Mouse (Mus musculus) T-helper 2 cell (primary cell): ENCODE results near the gene Cdc73.
"Not testable (repeated sequence)": the region's sequence is repeated elsewhere in the genome, so short reads cannot be mapped to it uniquely, and the experiment has no call there.

Source experiments
- in situ Hi-C: fragments of 300-600 bp; cut with MboI, MseI; formaldehyde crosslinking; loops from one replicate; pipeline ENCODE4 v1.15.1; 2025; ENCODE audit warnings: high pct_unique_total_duplicates

Cdc73 gene

DNA sequence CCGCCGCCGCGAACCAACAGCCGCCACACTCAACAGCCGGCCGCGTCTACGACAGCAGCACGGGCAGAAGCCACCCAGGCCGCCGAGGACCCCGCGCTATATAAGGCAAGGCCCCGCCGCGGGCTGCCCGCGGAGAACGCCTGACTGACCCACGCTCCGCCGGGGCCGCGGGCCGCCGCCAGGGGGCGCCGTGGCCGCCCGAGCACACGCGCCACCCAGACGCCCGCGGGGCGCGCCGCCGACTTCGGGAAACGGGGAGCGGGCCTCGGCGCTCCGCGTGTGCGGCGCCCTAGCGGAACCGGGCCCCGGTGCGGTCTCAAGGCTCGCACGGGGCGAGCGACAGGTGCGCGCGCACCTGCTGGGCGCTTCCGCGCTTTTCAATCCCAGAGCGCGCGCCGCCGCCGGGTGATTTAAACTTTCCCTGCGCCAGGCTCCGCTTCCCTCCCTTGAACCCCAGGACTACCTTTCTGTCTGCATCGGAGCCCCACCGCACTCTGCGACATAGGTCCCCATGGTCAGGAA lies at the start of gene Cdc73:
Gene Cdc73 (minus strand): TSS at position 153 of the 522 bp plus-strand sequence.
- in situ Hi-C loops = loop anchor here (5.0 kb wide), 1 partner anchor 69 kb away; no protein-coding TSS in a partner anchor

DNA sequence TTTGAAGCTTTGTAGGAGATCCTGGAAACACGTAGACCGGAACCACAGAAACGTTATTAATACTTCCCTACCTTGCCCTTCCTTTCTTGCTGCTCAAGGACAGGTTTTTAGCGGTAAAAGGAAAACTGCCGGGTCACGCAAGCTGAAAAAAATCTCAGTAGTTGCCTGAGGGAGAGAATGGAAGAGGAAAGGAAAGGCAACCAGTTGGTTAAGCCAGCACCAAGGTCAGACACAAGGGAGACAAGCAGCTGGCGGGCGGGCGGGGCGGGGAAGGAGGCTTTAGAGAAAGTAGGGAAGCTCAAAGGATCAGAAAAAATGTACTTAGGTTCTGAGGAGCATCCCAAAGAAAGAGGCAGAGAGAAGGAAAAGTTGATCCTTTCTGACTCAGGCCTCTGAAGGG lies 43.2 kb upstream of the Cdc73 start:
- in situ Hi-C loops = no loop called here

DNA sequence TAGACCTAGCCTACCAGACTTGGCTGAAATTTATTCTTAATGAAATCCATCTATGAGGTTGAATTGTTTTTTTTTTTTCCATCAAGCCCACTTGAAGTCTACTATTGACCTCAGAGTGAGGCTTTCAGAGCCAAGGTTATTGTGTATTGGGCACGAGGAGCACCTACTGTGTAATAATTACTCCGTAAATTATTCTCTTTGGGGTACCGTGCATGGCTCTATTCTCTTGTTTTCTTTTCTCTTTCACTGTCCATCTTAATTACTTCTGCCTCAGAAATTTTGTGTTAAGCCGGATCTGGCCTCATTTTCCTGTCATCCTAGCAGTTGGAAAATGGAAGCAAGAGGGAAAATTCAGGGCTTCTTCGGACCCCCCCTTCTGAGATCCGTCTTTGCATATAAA lies 39.5 kb upstream of the Cdc73 start:
- in situ Hi-C loops = no loop called here

DNA sequence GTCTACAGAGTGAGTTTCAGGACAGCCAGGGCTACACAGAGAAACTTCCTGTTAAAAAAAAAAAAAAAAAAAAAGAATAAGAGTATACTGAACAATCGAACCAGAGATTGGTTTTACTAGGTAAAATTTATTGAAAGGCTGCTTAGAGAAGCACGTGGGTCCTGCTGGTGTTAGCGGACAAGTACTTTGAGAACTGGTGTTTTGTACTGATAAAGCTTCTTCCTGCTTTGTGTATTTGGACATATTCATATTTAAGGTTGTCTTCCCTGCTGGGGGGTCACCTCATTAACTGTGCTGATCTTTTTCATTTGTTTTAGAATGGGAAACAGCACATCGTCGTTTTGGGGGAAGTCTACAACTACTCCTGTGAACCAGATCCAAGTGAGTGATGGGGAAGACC lies 38.6 kb upstream of the Cdc73 start:
- in situ Hi-C loops = no loop called here

DNA sequence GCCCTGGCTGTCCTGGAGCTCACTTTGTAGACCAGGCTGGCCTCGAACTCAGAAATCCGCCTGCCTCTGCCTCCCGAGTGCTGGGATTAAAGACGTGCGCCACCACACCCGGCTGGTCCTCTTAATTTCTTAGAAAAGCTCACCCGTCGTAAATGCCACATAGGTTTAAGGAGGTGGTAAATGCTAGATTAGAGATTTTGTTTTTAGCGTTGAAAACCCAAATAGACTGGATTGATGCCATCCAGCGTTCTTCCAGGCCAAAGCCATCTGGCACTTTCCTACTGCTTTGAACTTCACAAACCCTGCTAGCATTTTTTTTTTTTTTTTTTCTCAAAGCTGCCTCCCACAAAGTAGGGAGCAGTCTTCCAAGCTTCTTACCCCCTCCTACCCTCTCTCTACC lies 37.9 kb upstream of the Cdc73 start:
- in situ Hi-C loops = no loop called here

DNA sequence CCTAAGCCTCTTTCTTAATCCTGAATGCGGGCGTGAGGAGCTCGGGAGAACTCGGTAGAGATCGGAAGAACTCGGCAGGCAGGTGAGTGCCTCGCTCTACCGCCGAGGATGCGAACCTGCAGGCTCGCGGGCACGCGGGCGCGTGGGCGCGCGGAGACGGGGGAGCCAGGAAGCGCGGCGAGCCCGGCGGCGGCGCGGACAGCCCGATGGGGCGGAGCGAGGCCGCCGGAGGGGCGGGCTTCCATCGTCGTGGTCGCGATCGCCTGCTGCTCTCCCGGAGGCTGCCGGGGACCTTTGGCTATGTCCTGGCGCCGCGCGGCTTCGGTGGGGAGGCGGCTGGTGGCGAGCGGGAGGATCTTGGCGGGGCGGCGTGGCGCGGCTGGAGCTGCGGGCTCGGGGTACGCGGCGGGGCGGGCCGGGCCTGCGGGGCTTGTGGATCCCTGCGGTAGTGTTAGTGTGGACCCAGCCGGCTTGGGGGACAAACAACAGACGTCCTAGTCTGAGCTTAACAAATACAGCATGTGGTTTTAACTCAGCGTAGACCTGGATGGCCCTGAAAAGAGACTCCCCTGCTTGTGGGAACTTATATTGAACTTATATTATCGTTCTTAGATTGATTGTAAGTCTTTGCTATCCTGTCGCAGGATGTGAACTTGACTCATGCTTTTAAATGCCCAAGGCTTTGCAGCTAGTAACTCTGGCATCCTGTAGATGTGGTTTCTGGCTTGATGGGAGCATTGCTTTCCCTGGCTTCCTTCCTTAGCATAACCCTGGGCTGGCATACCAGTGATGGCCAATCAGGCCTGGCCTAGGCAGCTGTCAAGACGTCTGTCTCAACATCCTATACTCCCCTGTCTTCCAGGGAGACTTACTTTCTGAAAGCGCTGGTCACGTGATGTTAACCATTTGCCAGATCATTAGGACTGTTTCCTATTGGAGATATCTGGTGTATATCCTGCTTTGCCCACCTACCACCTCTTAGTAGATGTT lies 37.0 kb upstream of the Cdc73 start:
- in situ Hi-C loops = no loop called here

DNA sequence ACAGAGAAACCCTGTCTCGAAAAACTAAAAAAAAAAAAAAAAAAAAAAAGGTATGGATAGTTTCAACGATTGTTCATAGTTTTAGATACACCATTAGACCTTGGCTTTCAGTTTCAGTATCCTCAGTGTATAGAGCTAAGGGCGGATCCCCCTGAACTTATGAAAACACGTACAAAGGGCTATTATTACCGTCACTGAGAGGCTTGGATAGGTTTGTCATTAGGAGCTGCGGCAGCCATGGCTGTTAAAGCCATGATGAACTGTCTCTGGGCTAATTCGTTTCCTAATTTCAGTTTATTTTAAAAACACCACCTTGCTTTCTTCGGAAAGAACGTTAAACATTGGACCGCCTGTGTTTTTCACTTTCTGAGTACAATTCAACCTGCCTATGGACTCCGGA lies 36.1 kb upstream of the Cdc73 start:
- in situ Hi-C loops = no loop called here

DNA sequence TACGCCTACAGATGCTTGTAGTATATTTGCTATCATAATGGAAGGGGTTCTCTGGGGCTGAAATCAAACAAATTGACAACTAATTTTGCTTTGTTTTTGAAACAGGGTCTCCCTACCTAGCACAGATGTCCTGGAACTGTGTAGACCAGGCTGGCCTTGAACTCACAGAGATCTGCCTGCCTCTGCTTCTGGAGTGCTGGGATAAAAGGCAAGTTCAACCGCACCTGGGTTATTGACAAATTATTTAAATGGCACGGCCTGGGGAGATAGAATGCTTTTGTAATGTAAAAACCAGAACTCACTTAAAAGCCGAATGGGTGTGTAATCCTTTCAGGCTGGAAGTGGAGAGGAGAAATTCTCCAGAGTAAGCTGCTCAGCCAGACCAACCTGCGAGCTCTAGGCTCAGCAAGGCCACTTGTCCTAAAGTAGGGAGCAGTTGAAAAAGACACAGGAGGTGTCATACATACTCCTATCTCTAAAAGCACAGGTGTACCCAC lies 31.3 kb upstream of the Cdc73 start:
- in situ Hi-C loops = no loop called here

DNA sequence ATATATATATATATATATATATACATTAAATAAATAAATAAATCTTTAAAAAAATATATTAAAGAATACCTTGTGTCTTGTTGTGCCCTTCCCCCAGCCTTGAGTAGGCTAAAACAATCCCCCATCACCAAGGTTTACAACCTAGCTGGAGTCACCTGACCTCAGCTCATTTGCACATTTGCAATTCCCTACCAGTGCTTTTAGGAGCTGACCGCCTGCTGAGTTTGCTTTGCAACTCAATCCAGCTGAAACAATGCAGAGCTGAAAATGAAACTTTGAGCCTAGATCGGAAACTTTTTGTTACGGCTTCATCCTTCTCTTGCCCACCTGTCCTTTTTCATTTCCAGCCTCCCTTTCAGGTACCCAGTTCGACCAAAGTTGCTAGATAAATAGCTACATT lies 29.0 kb upstream of the Cdc73 start:
- in situ Hi-C loops = no loop called here

DNA sequence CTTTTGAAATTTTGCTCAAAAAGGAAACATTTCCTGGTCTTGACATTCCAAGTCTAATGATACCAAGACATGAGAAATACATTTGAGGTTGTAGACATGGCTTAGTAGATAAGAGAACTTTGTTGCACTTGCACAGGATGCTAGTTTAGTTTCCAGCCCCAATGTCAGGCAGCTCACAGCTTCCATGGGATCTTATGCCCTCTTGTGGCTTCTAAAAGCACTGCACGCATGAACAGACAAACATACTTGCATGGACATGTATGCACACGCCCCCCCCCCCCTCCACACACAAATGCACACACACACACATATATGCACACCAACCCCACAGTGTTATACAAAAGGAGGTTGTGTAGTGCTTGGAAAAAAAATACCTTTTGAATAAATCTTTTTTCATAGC lies 28.2 kb upstream of the Cdc73 start:
- in situ Hi-C loops = no loop called here

DNA sequence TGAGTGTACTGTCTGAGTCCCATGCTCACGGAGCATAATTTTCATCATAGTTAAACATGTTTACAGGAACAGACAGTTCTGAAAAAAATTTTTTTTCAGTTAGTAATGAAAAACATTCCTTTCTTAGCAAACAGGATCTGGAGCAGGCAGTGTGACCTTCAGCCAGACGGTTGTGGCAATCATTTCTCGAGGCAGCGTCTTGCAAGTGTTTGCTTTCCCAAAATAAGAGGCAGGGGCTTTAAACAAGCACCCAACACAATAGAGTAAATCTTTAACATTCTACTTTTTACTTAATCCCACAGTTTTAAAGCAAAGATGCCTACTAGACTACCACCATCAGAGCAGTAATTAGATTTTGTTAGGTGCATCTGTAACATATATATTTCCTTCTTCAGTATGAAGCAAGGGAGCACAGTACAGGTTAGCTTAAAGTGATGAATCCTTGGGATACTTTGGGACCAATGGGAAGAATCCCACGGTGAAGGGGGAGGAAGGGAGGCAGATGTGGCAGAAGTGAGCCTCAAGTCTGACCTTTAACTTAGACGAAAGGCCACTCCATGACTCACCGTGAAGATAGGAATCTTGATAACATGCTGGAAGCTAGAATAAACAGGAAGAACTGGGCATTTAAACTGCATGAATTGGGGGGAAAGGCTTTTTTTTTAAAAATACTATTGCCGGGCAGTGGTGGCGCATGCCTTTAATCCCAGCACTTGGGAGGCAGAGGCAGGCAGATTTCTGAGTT lies 25.2 kb upstream of the Cdc73 start:
- in situ Hi-C loops = no loop called here

DNA sequence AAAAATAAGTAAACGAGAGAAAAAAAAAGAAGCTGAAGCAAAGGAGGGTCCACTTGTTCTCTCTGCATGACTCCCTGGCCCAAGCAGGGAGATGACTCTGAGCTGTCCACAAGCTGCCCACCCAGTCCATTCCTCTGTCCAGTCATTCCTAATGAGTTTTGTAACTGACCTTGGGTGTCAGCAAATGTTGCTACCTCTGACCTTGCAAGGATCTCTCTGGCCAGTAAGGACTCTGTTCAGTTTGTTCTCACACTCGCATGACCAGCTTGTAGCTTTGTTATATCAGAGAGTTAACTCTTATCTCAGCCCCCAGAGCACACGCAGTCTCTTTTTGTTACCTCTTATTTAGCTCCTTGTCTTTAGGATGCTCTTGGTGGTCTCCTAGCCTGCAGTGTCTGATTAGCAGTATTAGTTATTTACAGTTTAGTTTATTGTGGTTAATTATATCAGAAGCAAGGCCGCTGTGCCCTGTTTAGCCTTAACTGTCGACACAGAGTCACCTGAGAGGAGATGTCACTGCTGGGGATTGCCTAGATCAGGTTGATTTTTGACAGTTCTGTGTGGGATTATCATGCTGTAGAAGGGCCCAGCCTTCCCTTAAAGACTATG lies 21.9 kb upstream of the Cdc73 start:
- in situ Hi-C loops = no loop called here

DNA sequence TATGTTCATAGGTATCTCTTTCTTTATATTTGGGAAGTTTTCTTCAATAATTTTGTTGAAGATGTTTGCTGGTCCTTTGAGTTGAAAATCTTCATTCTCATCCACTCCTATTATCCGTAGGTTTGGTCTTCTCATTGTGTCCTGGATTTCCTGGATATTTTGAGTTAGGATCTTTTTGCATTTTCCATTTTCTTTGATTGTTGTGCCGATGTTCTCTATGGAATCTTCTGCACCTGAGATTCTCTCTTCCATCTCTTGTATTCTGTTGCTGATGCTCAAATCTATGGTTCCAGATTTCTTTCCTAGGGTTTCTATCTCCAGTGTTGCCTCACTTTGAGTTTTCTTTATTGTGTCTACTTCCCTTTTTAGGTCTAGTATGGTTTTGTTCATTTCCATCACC lies 13.3 kb upstream of the Cdc73 start, which contains the start of gene Glrx2:
Gene Glrx2 (plus strand): TSS at position 301 of the 400 bp plus-strand sequence.
- in situ Hi-C loops = not testable (repeated sequence)

DNA sequence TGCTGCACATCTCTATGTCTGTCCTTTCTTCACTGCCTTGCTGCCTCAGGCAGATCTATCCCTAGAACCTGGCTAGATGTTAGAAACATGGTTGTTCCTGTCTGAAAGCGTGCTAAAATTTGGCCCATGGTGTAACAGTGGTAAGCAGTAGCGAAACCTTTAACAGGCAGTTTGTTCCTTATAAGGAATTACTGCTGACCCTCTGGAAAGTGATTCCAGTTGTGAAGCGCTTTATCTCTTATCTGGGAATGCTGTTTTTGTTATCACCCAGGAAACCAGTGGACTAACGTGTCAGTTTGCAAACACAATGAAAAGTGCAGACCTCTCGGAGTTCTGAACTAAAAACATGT lies 7.9 kb upstream of the Cdc73 start:
- in situ Hi-C loops = no loop called here

DNA sequence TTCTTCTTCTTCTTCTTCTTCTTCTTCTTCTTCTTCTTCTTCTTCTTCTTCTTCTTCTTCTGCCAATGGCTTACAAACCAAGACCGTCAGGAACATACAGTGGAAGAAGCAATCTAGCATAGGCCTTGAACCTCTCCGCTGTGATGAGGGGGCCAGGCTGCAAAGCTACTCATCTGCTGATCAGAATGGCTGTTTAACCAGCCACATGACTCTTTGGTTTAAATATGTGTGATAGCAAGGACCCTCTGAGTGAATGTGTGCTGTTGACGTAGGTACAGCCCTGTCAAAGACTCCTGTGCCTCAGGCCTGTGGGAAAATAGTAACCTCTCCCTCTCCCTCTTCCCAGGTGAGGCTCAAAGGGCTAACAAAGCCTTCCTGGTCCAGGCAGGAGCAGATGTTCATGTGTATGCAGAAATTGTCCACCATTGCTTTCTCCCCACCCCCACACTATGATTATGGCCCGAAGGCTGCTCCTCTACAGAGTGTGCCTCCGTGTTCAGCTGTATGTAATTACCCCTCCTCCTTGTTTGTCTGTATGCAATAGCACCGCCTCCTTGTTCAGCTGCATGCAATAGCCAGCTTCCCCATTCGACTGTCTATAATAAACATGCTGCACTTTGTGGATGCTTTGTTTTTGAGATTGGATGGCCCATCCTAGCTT lies 7.4 kb upstream of the Cdc73 start:
- in situ Hi-C loops = no loop called here

DNA sequence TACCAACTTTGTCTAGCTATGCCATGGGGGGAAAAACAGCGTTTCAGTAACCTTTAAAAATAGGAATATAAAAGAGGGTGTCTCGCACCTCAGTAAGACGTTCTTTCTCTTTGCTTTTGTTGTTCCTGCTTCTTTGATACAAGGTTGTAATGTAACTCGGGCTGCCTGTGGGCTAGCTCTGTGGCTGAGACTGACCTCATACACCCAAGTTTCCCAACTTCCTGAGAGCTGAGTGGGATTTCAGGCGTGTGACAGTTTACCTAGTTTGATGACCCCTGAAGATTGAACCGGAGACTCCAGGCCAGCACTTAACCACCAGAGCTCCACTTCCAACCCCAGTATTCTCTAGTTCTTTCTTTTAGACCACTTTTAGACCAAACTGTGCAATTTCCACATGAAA lies 5.7 kb upstream of the Cdc73 start:
- in situ Hi-C loops = no loop called here

DNA sequence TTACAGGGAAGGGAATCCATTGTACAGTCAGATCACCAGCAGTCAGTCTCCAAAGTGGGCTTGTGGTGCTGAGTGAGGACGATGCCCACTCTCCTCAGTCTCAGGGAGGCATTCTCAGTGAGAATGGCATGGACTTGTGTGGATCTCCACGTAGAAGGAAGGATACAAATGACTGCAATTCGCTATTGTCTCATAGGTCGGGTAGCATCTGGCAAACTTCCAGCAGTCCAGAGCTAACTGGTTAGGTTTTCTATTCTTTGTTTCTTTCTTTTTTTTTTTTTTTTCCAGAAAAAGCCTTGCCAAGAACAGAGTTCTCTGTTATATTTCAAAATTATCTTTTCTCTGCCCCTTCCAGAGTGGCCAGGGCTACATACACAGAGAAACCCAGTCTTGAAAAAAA lies 4.3 kb upstream of the Cdc73 start:
- in situ Hi-C loops = no loop called here

DNA sequence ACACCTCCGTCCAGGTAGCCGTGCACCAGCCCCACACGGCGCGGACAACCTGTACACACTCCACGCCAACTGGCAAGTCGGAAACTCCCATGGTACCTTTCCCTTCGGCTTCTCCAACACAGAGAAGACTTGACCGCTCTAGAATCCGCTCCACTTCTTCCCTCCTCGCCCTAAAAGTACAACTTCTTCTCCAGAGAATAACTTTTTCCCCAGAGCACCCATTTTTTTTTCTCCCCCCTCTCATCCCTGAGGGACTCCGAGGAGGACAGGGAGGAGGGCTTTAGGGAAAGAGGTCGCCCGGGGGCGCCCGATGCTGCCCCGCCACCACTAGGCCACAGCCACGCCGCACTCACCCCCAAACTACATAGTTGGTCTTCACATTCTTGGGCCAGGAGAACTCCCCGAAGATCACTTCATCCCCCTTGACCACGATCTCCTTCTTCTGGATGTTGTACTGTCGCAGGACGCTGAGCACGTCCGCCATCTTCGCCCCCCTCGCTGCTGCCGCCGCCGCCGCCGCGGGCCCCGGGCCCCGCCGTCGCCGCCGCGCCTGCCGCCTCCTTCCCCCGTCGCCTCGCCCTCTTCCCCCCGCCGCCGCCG lies 452 bp downstream of the Cdc73 start:
- in situ Hi-C loops = loop anchor here (5.0 kb wide), 1 partner anchor 70 kb away; no protein-coding TSS in a partner anchor

DNA sequence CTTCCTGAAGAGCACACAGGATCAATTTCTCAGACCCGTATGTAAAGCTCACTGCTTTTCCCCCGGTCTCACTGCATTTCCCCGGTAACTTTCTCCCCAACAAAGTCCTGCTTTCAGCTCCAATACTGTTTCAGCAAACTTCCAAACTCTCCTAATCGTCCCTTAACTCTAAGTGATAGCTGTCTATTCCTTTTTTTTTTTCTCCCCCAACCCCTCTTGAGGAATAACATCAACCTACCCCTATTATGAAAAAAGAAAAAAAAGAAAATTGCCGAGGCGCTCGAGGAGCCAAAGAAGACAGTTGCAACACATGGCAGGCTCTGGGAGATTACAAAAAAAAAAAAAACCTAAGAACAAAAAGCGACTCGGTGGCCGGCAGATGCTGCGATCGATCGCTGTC lies 957 bp downstream of the Cdc73 start:
- in situ Hi-C loops = loop anchor here (5.0 kb wide), 1 partner anchor 71 kb away; no protein-coding TSS in a partner anchor

DNA sequence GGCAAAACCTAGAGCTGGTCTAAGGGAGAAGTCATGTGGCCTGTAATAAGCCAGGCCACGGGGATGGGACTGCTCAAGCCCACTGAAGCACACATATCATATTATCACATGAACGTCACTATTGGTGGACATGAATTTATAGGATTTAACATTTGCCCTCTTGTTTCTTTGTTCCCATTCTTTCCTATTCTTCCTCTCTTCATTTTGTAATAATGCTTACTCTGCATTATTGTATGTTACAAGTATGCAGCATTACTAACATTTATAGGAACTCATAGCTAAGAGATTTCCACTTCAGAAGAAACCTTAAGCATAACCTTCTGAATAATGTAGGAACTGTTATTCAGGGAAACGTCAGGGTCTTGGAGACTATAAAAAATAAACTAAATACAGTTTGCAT lies 17.8 kb downstream of the Cdc73 start:
- in situ Hi-C loops = no loop called here

DNA sequence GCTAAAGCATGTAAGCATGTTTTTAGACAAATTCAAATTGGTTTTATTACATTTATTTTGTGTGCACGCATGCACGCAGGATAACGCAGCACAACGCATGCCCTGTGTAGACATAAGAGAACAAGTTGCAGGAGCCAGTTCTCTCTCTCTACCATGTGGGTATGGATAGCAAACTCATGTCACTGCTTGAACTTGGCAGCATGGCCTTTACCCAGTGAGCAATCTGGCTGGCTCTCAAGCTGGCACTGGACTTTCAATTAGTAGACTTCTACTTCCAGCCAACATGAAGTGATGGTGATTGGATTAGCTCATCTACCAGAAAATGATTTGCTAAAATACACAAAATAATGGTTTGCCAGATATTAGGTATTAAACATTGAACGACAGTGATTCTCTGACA lies 21.6 kb downstream of the Cdc73 start:
- in situ Hi-C loops = no loop called here
